Mouse (Mus musculus): Measurements from ENCODE around the gene Ppp1r12b.

Gene Ppp1r12b

GRCm38 (mm10) chr1:134774247-134774646, 181.5 kb downstream of the Ppp1r12b start:
- TF ChIP-seq GATA4 (IDR thresholded peaks at IDR 0.05; ENCODE audit: insufficient replicate concordance, low read length): no peak

- no peak for TF ChIP-seq GATA4 (IDR thresholded peaks at IDR 0.05; ENCODE audit: insufficient replicate concordance, low read length)
Observed at GRCm38 (mm10) chr1:134773256-134773655, 182.5 kb downstream of the Ppp1r12b start.

GRCm38 (mm10) chr1:134772821-134773220, 182.9 kb downstream of the Ppp1r12b start:
- TF ChIP-seq GATA4 (IDR thresholded peaks at IDR 0.05; ENCODE audit: insufficient replicate concordance, low read length): no peak

- TF ChIP-seq GATA4 (IDR thresholded peaks at IDR 0.05; ENCODE audit: insufficient replicate concordance, low read length): no peak
Observed at GRCm38 (mm10) chr1:134771999-134772398, 183.7 kb downstream of the Ppp1r12b start.

GRCm38 (mm10) chr1:134771353-134771752, 184.4 kb downstream of the Ppp1r12b start:
- no peak for TF ChIP-seq GATA4 (IDR thresholded peaks at IDR 0.05; ENCODE audit: insufficient replicate concordance, low read length)

GRCm38 (mm10) chr1:134770312-134770711, 185.4 kb downstream of the Ppp1r12b start:
- no peak for TF ChIP-seq GATA4 (IDR thresholded peaks at IDR 0.05; ENCODE audit: insufficient replicate concordance, low read length)

GRCm38 (mm10) chr1:134766448-134766847, 189.3 kb downstream of the Ppp1r12b start:
- no peak for TF ChIP-seq GATA4 (IDR thresholded peaks at IDR 0.05; ENCODE audit: insufficient replicate concordance, low read length)

- TF ChIP-seq GATA4 (IDR thresholded peaks at IDR 0.05; ENCODE audit: insufficient replicate concordance, low read length): no peak
Observed at GRCm38 (mm10) chr1:134764831-134765458, 190.8 kb downstream of the Ppp1r12b start.

GRCm38 (mm10) chr1:134763776-134764438, 191.8 kb downstream of the Ppp1r12b start:
- no peak for TF ChIP-seq GATA4 (IDR thresholded peaks at IDR 0.05; ENCODE audit: insufficient replicate concordance, low read length)

GRCm38 (mm10) chr1:134763250-134763649, 192.5 kb downstream of the Ppp1r12b start:
- TF ChIP-seq GATA4 (IDR thresholded peaks at IDR 0.05; ENCODE audit: insufficient replicate concordance, low read length): no peak

GRCm38 (mm10) chr1:134761534-134761933, 194.2 kb downstream of the Ppp1r12b start:
- no peak for TF ChIP-seq GATA4 (IDR thresholded peaks at IDR 0.05; ENCODE audit: insufficient replicate concordance, low read length)

GRCm38 (mm10) chr1:134760642-134761041, 195.1 kb downstream of the Ppp1r12b start:
- no peak for TF ChIP-seq GATA4 (IDR thresholded peaks at IDR 0.05; ENCODE audit: insufficient replicate concordance, low read length)

GRCm38 (mm10) chr1:134759133-134759532, 196.6 kb downstream of the Ppp1r12b start:
- TF ChIP-seq GATA4 (IDR thresholded peaks at IDR 0.05; ENCODE audit: insufficient replicate concordance, low read length): no peak

- TF ChIP-seq GATA4 (IDR thresholded peaks at IDR 0.05; ENCODE audit: insufficient replicate concordance, low read length): no peak
Observed at GRCm38 (mm10) chr1:134757230-134757629, 198.5 kb downstream of the Ppp1r12b start.

GRCm38 (mm10) chr1:134756190-134756873, 199.4 kb downstream of the Ppp1r12b start:
- TF ChIP-seq GATA4 (IDR thresholded peaks at IDR 0.05; ENCODE audit: insufficient replicate concordance, low read length): no peak

- no peak for TF ChIP-seq GATA4 (IDR thresholded peaks at IDR 0.05; ENCODE audit: insufficient replicate concordance, low read length)
Observed at GRCm38 (mm10) chr1:134755548-134756189, 200.1 kb downstream of the Ppp1r12b start.

Data from liver, adult (tissue).